Mouse (Mus musculus): ENCODE measurements around the gene H2-D1.

DNA sequence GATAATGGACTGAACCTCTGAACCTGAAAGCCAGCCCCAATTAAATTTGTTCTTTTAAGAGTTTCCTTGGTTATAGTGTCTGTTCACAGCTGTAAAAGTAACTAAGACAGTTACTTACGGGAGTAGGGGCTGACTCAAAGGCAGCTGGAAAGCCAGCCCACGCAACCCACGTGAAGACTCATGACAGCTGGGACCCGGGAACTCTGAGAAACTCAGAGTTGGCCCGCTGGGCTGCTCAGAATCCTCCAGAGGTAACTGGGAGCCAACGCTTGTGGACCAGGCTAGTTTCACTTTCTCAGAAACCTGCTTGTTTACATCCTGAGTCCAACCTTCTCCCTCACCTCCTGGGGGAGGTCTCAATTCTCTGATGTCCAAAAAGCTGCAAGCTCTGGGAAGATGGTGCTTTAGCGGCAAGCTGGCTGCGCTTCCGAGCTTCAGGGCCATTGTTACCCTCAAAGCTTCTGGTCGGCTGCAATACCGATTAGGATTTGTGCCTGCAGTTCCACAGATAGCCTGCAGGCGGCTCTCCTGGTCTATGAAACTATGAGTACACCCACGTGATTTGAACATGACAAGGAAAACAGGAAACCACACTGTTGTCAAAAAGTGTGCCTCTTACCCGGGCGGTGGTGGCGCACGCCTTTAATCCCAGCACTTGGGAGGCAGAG lies 4.6 kb upstream of the H2-D1 start:
- TF ChIP-seq CTCF (IDR thresholded peaks at IDR 0.05; ENCODE audit: insufficient read depth, low read depth, low read length) (peak; percentile 48; the same call in 1 of the 2 replicates), POLR2A (IDR thresholded peaks at IDR 0.05; ENCODE audit: insufficient read depth, low read depth, low read length) (no peak)
